Mouse (Mus musculus) liver, postnatal 0 days (tissue): ENCODE results near the gene Acad9. TPM values are rescaled to one million over a fixed set of nuclear protein-coding genes. Genes with fewer than 3 reads are reported as not detected.
"Not testable (repeated sequence)": the region's sequence is repeated elsewhere in the genome, so short reads cannot be mapped to it uniquely, and the experiment has no call there.

Experiments
- ATAC-seq: fragments of 200-750 bp; cut with Nextera tagmentation; 2 replicates; pipeline ENCODE4 v1.8.0; 2017; ENCODE audit warnings: mild to moderate bottlenecking, moderate library complexity
- DNase-seq: peaks from one replicate; pipeline ENCODE4 v3.0.0-alpha.2; 2016
- H3K27ac ChIP-seq: fragments of 300-500 bp; sonication (generic); 2 replicates; pipeline ENCODE4 v1.5.1; 2014; ENCODE audit warnings: antibody characterized with exemption, moderate library complexity, mild to moderate bottlenecking, low read depth
- H3K27me3 ChIP-seq: fragments of 300-500 bp; sonication (generic); 2 replicates; pipeline ENCODE4 v1.6.1; 2014; ENCODE audit warnings: low read length, control low read depth, mixed read lengths; ENCODE audit not compliant: insufficient read depth
- H3K36me3 ChIP-seq: fragments of 300-500 bp; sonication (generic); replicated peaks from 2 replicates; pipeline ENCODE4 v1.6.1; 2014; ENCODE audit warnings: mild to moderate bottlenecking, control low read depth, low read length, moderate library complexity, mixed read lengths; ENCODE audit not compliant: insufficient read depth
- H3K4me1 ChIP-seq: fragments of 300-500 bp; sonication (generic); 2 replicates; pipeline ENCODE4 v1.6.1; 2014; ENCODE audit warnings: antibody characterized with exemption, mild to moderate bottlenecking, control low read depth; ENCODE audit not compliant: insufficient read depth
- H3K4me2 ChIP-seq: fragments of 300-500 bp; sonication (generic); 2 replicates; pipeline ENCODE4 v1.6.1; 2014; ENCODE audit warnings: low read depth, mild to moderate bottlenecking, low read length, moderate library complexity, mixed read lengths
- H3K4me3 ChIP-seq: fragments of 300-500 bp; sonication (generic); 2 replicates; pipeline ENCODE4 v1.5.1; 2014; ENCODE audit warnings: low read depth, low read length
- H3K9ac ChIP-seq: fragments of 300-500 bp; sonication (generic); replicated peaks from 2 replicates; pipeline ENCODE4 v1.6.1; 2014; ENCODE audit warnings: mild to moderate bottlenecking, moderate library complexity
- H3K9me3 ChIP-seq: fragments of 300-500 bp; sonication (generic); 2 replicates; pipeline ENCODE4 v1.6.1; 2016; ENCODE audit warnings: mild to moderate bottlenecking, control low read depth, low read length, mixed read lengths
- CTCF ChIP-seq: sonication (generic); IDR thresholded peaks from 2 replicates; pipeline ENCODE4 v1.5.1; 2016; ENCODE audit warnings: antibody characterized with exemption, low read depth
- EP300 ChIP-seq: IDR thresholded peaks from 2 replicates; pipeline ENCODE4 v1.6.1; 2016; ENCODE audit warnings: antibody characterized with exemption, low read depth, mild to moderate bottlenecking
- WGBS: fragments of 180-500 bp; shearing (Covaris S2); extraction: QIAGEN DNeasy Blood & Tissue Kit; methylation state at CpG from one replicate; pipeline ENCODE4 v1.1.7; 2014; ENCODE audit not compliant: insufficient replicate concordance; 5-methylcytosine and 5-hydroxymethylcytosine counted together
- polyA plus RNA-seq: library from polyadenylated mRNA; unstranded; fragments of >200 nt; fragmentation: Nextera tagmentation; extraction: Ambion mirVana; gene quantifications from 2 replicates; pipeline ENCODE4 v1.2.1, GENCODE M21; 2015

The Acad9 gene
- polyA plus RNA-seq, 1 experiment from 2014 or later, result 28.6 TPM

DNA sequence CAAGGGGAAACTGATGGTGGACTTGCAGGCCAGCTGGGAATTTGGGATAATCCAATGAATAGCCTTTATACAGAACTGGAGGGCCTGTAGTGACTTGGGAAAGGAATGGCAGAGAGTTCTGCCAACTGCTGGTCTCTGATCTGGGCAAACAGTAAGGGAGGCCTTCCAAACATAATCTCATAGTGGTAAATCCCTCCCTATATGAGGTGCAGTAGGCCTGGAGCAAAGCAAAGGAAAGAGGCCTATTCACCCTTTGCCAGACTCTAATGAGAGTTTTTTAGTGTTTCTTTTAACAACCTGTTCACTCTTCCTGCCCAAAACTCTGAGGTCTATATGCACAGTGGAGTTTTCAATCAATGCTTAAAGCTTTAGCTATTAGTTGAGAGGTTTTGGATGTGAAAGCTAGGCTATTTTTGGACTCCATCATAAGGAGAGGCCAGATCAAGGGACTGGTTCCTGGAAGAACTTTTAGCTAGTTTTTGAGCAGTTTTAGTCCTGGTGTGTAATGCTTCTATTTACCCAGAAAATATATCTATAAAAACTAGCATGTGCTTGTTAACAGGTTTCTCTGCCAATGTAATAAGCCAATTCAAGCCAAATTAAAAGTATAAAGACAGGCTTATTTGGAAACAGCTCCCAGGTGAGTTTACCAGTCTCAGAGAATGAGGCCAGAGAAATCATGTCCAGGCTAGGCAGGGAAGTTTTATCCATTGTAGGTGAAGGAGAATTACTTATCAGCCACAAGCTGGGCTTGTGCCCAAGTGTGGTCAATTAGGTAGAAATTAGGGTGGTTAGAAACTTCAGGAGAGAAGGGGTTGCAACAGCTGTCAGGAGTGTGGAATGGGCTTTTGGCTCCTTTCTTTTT, 54.1 kb downstream of the Acad9 start:
- TF ChIP-seq CTCF, result no peak
- TF ChIP-seq EP300, result no peak
- no peak overlapping the region for H3K4me2 ChIP-seq
- DNase-seq, result no peak
- no peak overlapping the region for H3K9ac ChIP-seq
- H3K4me1 ChIP-seq, result no peaks in the 10 kb centered on the region
- H3K27ac ChIP-seq, result no peak overlapping the region
- H3K36me3 ChIP-seq, result no peaks in the 10 kb centered on the region
- H3K27me3 ChIP-seq, result no peaks in the 10 kb centered on the region
- no peak overlapping the region for H3K4me3 ChIP-seq
- ATAC-seq, result no peak
- peaks cover 4% of the 10 kb centered on the region; the same call in 1 of the 2 replicates for H3K9me3 ChIP-seq

DNA sequence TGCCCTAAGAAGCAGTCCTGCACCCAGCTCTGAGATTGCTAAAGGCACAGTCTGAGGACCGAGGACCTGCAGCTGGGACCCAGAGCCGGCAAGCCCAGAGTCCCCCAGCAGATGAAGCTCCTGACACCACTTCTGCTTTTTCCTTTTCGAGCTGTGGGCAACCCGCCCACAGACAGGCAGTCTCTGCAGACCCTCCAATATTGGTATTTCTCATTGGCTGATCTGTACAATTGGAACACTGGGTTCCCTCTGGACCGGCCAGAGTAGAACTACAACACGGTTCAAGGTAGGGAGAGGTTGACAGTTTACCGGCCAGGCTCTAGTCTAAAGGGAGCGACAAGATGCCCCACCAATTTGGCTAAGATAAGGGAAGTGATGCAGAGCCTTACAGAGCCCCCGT, 60.4 kb downstream of the Acad9 start:
- 64% methylated on average over 9 of the region's 9 CpGs for WGBS
- H3K9ac ChIP-seq, result not testable (repeated sequence)

GRCm38 (mm10) chr3:36136152-36136551, 70.4 kb downstream of the Acad9 start:
- Histone ChIP-seq H3K9me3 (no peaks in the 10 kb centered on the region), H3K9ac (no peak overlapping the region), H3K4me2 (no peak overlapping the region), H3K4me1 (no peaks in the 10 kb centered on the region), H3K27ac (no peak overlapping the region), H3K27me3 (no peaks in the 10 kb centered on the region), H3K36me3 (no peaks in the 10 kb centered on the region), H3K4me3 (no peak overlapping the region)
- DNase-seq, result no peak
- no peak for ATAC-seq
- TF ChIP-seq CTCF (no peak), EP300 (no peak)

More for the DNA sequence above, 60.4 kb downstream of the Acad9 start:
- not testable (repeated sequence) for H3K27me3 ChIP-seq, DNase-seq, H3K4me2 ChIP-seq, ATAC-seq, H3K36me3 ChIP-seq, H3K9me3 ChIP-seq, H3K27ac ChIP-seq, H3K4me1 ChIP-seq, H3K4me3 ChIP-seq

DNA sequence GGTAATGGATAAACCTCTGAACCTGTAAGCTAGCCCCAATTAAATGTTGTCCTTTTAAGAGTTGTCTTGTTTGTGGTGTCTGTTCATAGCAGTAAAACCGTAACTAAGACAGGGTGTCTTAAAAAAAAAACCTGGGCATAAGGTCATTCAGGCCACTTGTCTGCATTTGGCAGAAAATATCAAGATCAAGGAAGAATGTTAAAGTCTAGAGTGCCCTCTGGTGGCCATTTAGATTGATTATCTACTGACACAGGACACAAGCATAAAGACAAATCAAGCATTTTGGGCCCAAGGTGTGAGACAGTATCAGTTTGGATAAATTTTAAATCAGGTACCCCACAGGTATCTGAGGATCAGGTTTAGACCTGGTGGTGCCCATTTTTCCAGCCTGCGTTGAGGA, 71.8 kb downstream of the Acad9 start:
- H3K9me3 ChIP-seq, result no peaks in the 10 kb centered on the region
- ATAC-seq, result no peak
- H3K4me3 ChIP-seq, result no peak overlapping the region
- no peak for DNase-seq
- TF ChIP-seq CTCF (peak; percentile 53), EP300 (no peak)
- WGBS, result 53% methylated on average over 2 of the region's 2 CpGs
- H3K36me3 ChIP-seq, result no peaks in the 10 kb centered on the region
- no peak overlapping the region for H3K4me2 ChIP-seq
- H3K4me1 ChIP-seq, result no peaks in the 10 kb centered on the region
- H3K27ac ChIP-seq, result no peak overlapping the region
- H3K27me3 ChIP-seq, result no peaks in the 10 kb centered on the region
- H3K9ac ChIP-seq, result no peak overlapping the region

DNA sequence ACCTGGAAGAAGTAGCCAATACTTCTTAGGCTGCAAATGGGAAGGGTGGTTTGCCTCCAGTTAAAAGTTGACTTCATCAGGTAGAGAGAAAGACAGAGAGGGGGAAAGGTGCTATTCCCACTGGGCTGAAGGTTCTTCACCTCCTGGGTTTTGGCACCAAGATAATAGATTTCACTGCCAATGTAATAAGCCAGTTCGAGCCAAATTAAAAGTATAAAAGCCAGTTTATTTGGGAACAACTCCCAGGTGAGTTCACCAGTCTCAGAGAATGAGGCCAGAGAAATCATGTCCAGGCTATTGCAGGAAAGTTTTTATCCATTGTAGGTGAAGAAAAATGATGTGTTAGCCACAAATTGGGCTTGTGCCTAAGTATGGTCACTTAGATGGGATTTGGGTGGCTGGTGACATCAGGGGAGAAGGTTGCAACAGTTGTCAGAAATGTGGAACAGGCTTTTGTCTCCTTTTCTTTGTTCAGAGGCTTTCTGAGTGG, 72.4 kb downstream of the Acad9 start:
- H3K27me3 ChIP-seq, result no peaks in the 10 kb centered on the region
- no peak overlapping the region for H3K4me3 ChIP-seq
- ATAC-seq (no peak), DNase-seq (no peak)
- H3K4me2 ChIP-seq, result no peak overlapping the region
- no peaks in the 10 kb centered on the region for H3K9me3 ChIP-seq
- no peak overlapping the region for H3K9ac ChIP-seq
- TF ChIP-seq EP300 (no peak), CTCF (no peak)
- no peaks in the 10 kb centered on the region for H3K36me3 ChIP-seq
- no peaks in the 10 kb centered on the region for H3K4me1 ChIP-seq
- H3K27ac ChIP-seq, result no peak overlapping the region
- WGBS, result 60% methylated on average over 1 of the region's 1 CpGs

- no peaks in the 10 kb centered on the region for H3K36me3 ChIP-seq
- no peaks in the 10 kb centered on the region for H3K9me3 ChIP-seq
- H3K4me2 ChIP-seq, result no peak overlapping the region
- no peak for ATAC-seq
- no peaks in the 10 kb centered on the region for H3K4me1 ChIP-seq
- TF ChIP-seq CTCF (no peak), EP300 (no peak)
- no peak overlapping the region for H3K9ac ChIP-seq
- no peak for DNase-seq
- H3K27ac ChIP-seq, result no peak overlapping the region
- no peak overlapping the region for H3K4me3 ChIP-seq
- no peaks in the 10 kb centered on the region for H3K27me3 ChIP-seq
These were observed 73.2 kb downstream of the Acad9 start for GRCm38 (mm10) chr3:36138996-36139395.

Other genes starting within 250 kb of the Acad9 start
- 77.0 and 77.5 TPM in 2 replicates for gene Dcun1d1, start 128.5 kb upstream of the Acad9 start, polyA plus RNA-seq
- gene Mccc1, start 65.3 kb upstream of the Acad9 start, polyA plus RNA-seq, result 15.2 and 15.5 TPM in 2 replicates
- not detected in 2 replicates for gene Ccdc144b, start 12.4 kb upstream of the Acad9 start, polyA plus RNA-seq
- gene D3Ertd254e, start 85.0 kb downstream of the Acad9 start, polyA plus RNA-seq, result 0.71 and 0.87 TPM in 2 replicates
- gene Qrfpr, start 156.3 kb downstream of the Acad9 start, polyA plus RNA-seq, result not detected in 2 replicates